Mouse (Mus musculus) midbrain, embryonic 13.5 days (tissue): Measurements from ENCODE around the gene Relb. TPM values are rescaled to one million over a fixed set of nuclear protein-coding genes. Genes with fewer than 3 reads are reported as not detected.

ENCODE experiments used
- ATAC-seq: fragments of 200-750 bp; cut with Nextera tagmentation; 2 replicates; pipeline ENCODE4 v1.8.0; 2017; ENCODE audit warnings: mild to moderate bottlenecking, moderate TSS enrichment, moderate library complexity
- H3K27ac ChIP-seq: fragments of 300-500 bp; sonication (generic); 2 replicates; pipeline ENCODE4 v1.5.1; 2015; ENCODE audit warnings: inconsistent platforms, mild to moderate bottlenecking, moderate library complexity
- H3K27me3 ChIP-seq: fragments of 300-500 bp; sonication (generic); 2 replicates; pipeline ENCODE4 v1.6.1; 2015; ENCODE audit warnings: mild to moderate bottlenecking, inconsistent platforms
- H3K36me3 ChIP-seq: fragments of 300-500 bp; sonication (generic); 2 replicates; pipeline ENCODE4 v1.6.1; 2015; ENCODE audit warnings: mild to moderate bottlenecking, inconsistent platforms
- H3K4me1 ChIP-seq: fragments of 300-500 bp; sonication (generic); replicated peaks from 2 replicates; pipeline ENCODE4 v1.6.1; 2015; ENCODE audit warnings: inconsistent platforms
- H3K4me2 ChIP-seq: fragments of 300-500 bp; sonication (generic); replicated peaks from 2 replicates; pipeline ENCODE4 v1.6.1; 2015; ENCODE audit warnings: moderate library complexity, mild to moderate bottlenecking, inconsistent platforms
- H3K4me3 ChIP-seq: fragments of 300-500 bp; sonication (generic); replicated peaks from 2 replicates; pipeline ENCODE4 v1.5.1; 2015; ENCODE audit warnings: mild to moderate bottlenecking, inconsistent platforms
- H3K9ac ChIP-seq: fragments of 300-500 bp; sonication (generic); replicated peaks from 2 replicates; pipeline ENCODE4 v1.6.1; 2015; ENCODE audit warnings: mild to moderate bottlenecking, inconsistent platforms
- H3K9me3 ChIP-seq: fragments of 300-500 bp; sonication (generic); 2 replicates; pipeline ENCODE4 v1.6.1; 2016; ENCODE audit warnings: mild to moderate bottlenecking, inconsistent platforms
- WGBS: fragments of 180-500 bp; shearing (Covaris S2); methylation state at CpG from one replicate; pipeline ENCODE4 v1.1.7; 2015; 5-methylcytosine and 5-hydroxymethylcytosine counted together
- polyA plus RNA-seq: library from polyadenylated mRNA; unstranded; fragments of >200 nt; fragmentation: Nextera tagmentation; extraction: Ambion mirVana; gene quantifications from 2 replicates; pipeline ENCODE4 v1.2.1, GENCODE M21; 2015

Gene Relb
- 3.8 and 4.1 TPM in 2 replicates for polyA plus RNA-seq

GRCm38 (mm10) chr7:19629361-19629734 is at the start of gene Relb:
TSS of gene Relb (minus strand) at chr7:19629438.
- H3K4me1 ChIP-seq = peaks cover 11% of the 10 kb centered on the region
- 2% methylated on average over 32 of the region's 41 CpGs for WGBS
- ATAC-seq = peak; percentile 68
- peak within 1 kb of the TSS; percentile 77 for H3K27ac ChIP-seq
- H3K27me3 ChIP-seq = no peaks in the 10 kb centered on the region
- H3K9me3 ChIP-seq = no peaks in the 10 kb centered on the region
- peaks cover 27% of the 10 kb centered on the region for H3K36me3 ChIP-seq
- H3K9ac ChIP-seq = peak within 1 kb of the TSS; percentile 59
- peak within 1 kb of the TSS; percentile 75 for H3K4me3 ChIP-seq
- peak within 1 kb of the TSS; percentile 92 for H3K4me2 ChIP-seq

GRCm38 (mm10) chr7:19678901-19679300 is 49.7 kb upstream of the Relb start:
- H3K4me2 ChIP-seq = no peak overlapping the region
- H3K4me3 ChIP-seq = no peak overlapping the region
- ATAC-seq = no peak
- WGBS = 85% methylated on average over 3 of the region's 3 CpGs
- H3K4me1 ChIP-seq = no peaks in the 10 kb centered on the region
- no peak overlapping the region for H3K27ac ChIP-seq
- H3K9me3 ChIP-seq = no peaks in the 10 kb centered on the region
- no peaks in the 10 kb centered on the region for H3K27me3 ChIP-seq
- H3K36me3 ChIP-seq = no peaks in the 10 kb centered on the region
- no peak overlapping the region for H3K9ac ChIP-seq

- WGBS = 86% methylated on average over 8 of the region's 8 CpGs
- no peak within 1 kb of the TSS for H3K27ac ChIP-seq
- H3K4me1 ChIP-seq = no peaks in the 10 kb centered on the region
- H3K4me2 ChIP-seq = no peak within 1 kb of the TSS
- ATAC-seq = no peak
- no peaks in the 10 kb centered on the region for H3K27me3 ChIP-seq
- no peaks in the 10 kb centered on the region for H3K36me3 ChIP-seq
- no peak within 1 kb of the TSS for H3K4me3 ChIP-seq
- H3K9ac ChIP-seq = no peak within 1 kb of the TSS
- no peaks in the 10 kb centered on the region for H3K9me3 ChIP-seq
Measured at GRCm38 (mm10) chr7:19677872-19678271, 48.6 kb upstream of the Relb start, which contains the start of gene Apoc2. TSS of gene Apoc2 (minus strand) at chr7:19677941.

GRCm38 (mm10) chr7:19676662-19677061 is 47.4 kb upstream of the Relb start:
- ATAC-seq = no peak

GRCm38 (mm10) chr7:19675824-19676223 is 46.6 kb upstream of the Relb start:
- 86% methylated on average over 10 of the region's 10 CpGs for WGBS
- Histone ChIP-seq H3K27ac (no peak overlapping the region), H3K9ac (no peak overlapping the region), H3K36me3 (no peaks in the 10 kb centered on the region), H3K4me2 (no peak overlapping the region), H3K9me3 (no peaks in the 10 kb centered on the region), H3K4me1 (no peaks in the 10 kb centered on the region), H3K27me3 (no peaks in the 10 kb centered on the region), H3K4me3 (no peak overlapping the region)
- no peak for ATAC-seq

More at GRCm38 (mm10) chr7:19676662-19677061, 47.4 kb upstream of the Relb start:
- Histone ChIP-seq H3K9ac (no peak overlapping the region), H3K4me1 (no peaks in the 10 kb centered on the region), H3K27me3 (no peaks in the 10 kb centered on the region), H3K9me3 (no peaks in the 10 kb centered on the region), H3K36me3 (no peaks in the 10 kb centered on the region), H3K27ac (no peak overlapping the region), H3K4me2 (no peak overlapping the region), H3K4me3 (no peak overlapping the region)
- 75% methylated on average over 1 of the region's 1 CpGs for WGBS

- H3K27me3 ChIP-seq = 0 out of 2 replicates have a peak, but pooled peaks cover 3% of the 10 kb centered on the region
- no peak overlapping the region for H3K4me2 ChIP-seq
- H3K27ac ChIP-seq = no peak overlapping the region
- H3K4me3 ChIP-seq = no peak overlapping the region
- H3K36me3 ChIP-seq = no peaks in the 10 kb centered on the region
- H3K9ac ChIP-seq = no peak overlapping the region
- 68% methylated on average over 14 of the region's 14 CpGs for WGBS
- no peaks in the 10 kb centered on the region for H3K9me3 ChIP-seq
- peaks cover 5% of the 10 kb centered on the region; the same call in 1 of the 2 replicates for H3K4me1 ChIP-seq
- no peak for ATAC-seq
Measured at GRCm38 (mm10) chr7:19673083-19673699, 44.0 kb upstream of the Relb start.

GRCm38 (mm10) chr7:19671511-19671910 is 42.3 kb upstream of the Relb start:
- Histone ChIP-seq H3K4me1 (peaks cover 5% of the 10 kb centered on the region; the same call in 1 of the 2 replicates), H3K36me3 (no peaks in the 10 kb centered on the region), H3K4me3 (no peak overlapping the region), H3K4me2 (no peak overlapping the region), H3K9ac (no peak overlapping the region), H3K27ac (no peak overlapping the region), H3K27me3 (0 out of 2 replicates have a peak, but pooled peaks cover 3% of the 10 kb centered on the region), H3K9me3 (no peaks in the 10 kb centered on the region)
- ATAC-seq = no peak
- WGBS = 72% methylated on average over 10 of the region's 10 CpGs

DNA sequence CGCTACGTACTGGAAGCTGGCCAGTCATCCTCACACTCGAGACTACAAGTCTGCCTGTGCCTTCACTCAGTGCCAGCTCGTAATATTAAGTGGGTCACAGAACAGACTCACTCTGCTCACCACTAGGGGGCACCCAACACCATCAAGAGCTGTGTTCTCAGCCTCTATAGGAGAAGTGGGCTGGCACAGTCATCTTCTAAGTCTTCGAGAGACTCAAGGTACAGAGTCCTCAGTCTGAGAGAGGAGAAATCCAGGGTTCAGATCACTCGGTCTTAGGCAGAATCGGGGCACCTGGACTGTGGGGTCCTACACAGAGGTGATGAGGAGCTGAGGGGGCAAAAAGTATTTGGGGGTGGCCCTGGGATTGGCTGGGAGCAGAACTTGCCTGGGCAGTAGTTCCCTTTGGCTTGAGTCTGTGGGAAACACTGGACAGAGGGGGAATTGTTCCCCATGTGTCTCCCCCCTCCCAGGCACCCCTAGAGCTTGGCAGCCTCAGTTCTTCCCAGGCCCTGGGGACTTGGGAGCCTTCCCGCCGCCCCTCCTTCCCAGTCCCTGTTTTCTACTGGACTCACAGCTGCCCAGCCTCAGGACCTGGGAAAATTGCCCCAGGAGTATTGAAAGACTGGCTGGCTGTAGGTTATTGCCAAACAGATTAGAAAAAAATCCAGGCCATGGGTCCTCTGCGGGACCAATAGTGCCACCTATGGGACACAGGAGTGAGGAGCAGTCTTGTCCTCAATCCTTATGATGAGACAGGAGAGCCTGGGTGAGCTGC is 39.9 kb upstream of the Relb start:
- peak overlapping the region; percentile 22; the same call in 1 of the 2 replicates for H3K4me2 ChIP-seq
- 7% methylated on average over 10 of the region's 10 CpGs for WGBS
- peak overlapping the region; percentile 45; the same call in 1 of the 2 replicates for H3K27ac ChIP-seq

GRCm38 (mm10) chr7:19667434-19667833 is 38.2 kb upstream of the Relb start:
- no peak overlapping the region for H3K4me3 ChIP-seq
- H3K27ac ChIP-seq = no peak overlapping the region
- WGBS = 81% methylated on average over 2 of the region's 2 CpGs
- no peak overlapping the region for H3K9ac ChIP-seq
- 0 out of 2 replicates have a peak, but pooled peaks cover 3% of the 10 kb centered on the region for H3K27me3 ChIP-seq
- H3K36me3 ChIP-seq = 0 out of 2 replicates have a peak, but pooled peaks cover 5% of the 10 kb centered on the region
- H3K9me3 ChIP-seq = no peaks in the 10 kb centered on the region
- ATAC-seq = no peak
- peaks cover 30% of the 10 kb centered on the region for H3K4me1 ChIP-seq
- no peak overlapping the region for H3K4me2 ChIP-seq

More for the DNA sequence above, 39.9 kb upstream of the Relb start:
- Histone ChIP-seq H3K4me1 (peaks cover 13% of the 10 kb centered on the region), H3K27me3 (0 out of 2 replicates have a peak, but pooled peaks cover 3% of the 10 kb centered on the region), H3K36me3 (no peaks in the 10 kb centered on the region), H3K9ac (no peak overlapping the region), H3K9me3 (no peaks in the 10 kb centered on the region), H3K4me3 (no peak overlapping the region)
- ATAC-seq = peak; percentile 67

DNA sequence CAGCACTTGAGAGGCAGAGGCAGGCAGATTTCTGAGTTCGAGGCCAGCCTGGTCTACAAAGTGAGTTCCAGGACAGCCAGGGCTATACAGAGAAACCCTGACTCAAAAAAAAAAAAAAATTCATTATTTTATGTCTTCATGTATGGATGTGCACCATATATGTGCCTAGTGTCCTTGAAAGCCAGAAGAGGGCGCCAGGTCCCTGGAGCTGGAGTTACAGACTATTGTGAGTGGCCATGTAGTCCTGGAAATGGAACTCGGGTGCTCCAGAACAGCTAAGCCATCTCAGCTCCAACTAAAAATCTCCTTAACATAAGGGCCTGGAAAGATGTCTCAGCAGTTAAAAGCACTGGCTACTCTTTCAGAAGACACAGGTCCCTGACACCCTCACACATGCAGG is 37.5 kb upstream of the Relb start:
- H3K9me3 ChIP-seq = no peaks in the 10 kb centered on the region
- 63% methylated on average over 3 of the region's 3 CpGs for WGBS

GRCm38 (mm10) chr7:19664955-19665841 is 36.0 kb upstream of the Relb start, which contains the start of gene Clptm1:
TSS of gene Clptm1 (minus strand) at chr7:19665033.
- peak; percentile 87 for ATAC-seq
- Histone ChIP-seq H3K4me3 (peak within 1 kb of the TSS; percentile 94), H3K9ac (peak within 1 kb of the TSS; percentile 99), H3K9me3 (no peaks in the 10 kb centered on the region), H3K27me3 (0 out of 2 replicates have a peak, but pooled peaks cover 3% of the 10 kb centered on the region), H3K4me1 (peaks cover 32% of the 10 kb centered on the region), H3K27ac (peak within 1 kb of the TSS; percentile 90), H3K4me2 (peak within 1 kb of the TSS; percentile 93), H3K36me3 (peaks cover 15% of the 10 kb centered on the region; the same call in 1 of the 2 replicates)
- under 1% methylated on average over 56 of the region's 63 CpGs for WGBS

More for the DNA sequence above, 37.5 kb upstream of the Relb start:
- no peak overlapping the region for H3K4me2 ChIP-seq
- peaks cover 32% of the 10 kb centered on the region for H3K4me1 ChIP-seq
- 0 out of 2 replicates have a peak, but pooled peaks cover 3% of the 10 kb centered on the region for H3K27me3 ChIP-seq
- no peak overlapping the region for H3K27ac ChIP-seq
- H3K9ac ChIP-seq = no peak overlapping the region
- 0 out of 2 replicates have a peak, but pooled peaks cover 10% of the 10 kb centered on the region for H3K36me3 ChIP-seq
- no peak overlapping the region for H3K4me3 ChIP-seq
- no peak for ATAC-seq
